Mouse (Mus musculus) mouse trophoblast stem cell (cell line): ENCODE results near the gene Cdpf1.
"Not testable (repeated sequence)": the region's sequence is repeated elsewhere in the genome, so short reads cannot be mapped to it uniquely, and the experiment has no call there.

Experiments used
- in situ Hi-C, 2 experiments: fragments of 300-500 bp; cut with MseI, MboI; formaldehyde crosslinking; loops; 2 replicates in 1 of 2; 3 replicates in 1 of 2; pipeline ENCODE4 v1.15.1; 2025

Gene Cdpf1

DNA sequence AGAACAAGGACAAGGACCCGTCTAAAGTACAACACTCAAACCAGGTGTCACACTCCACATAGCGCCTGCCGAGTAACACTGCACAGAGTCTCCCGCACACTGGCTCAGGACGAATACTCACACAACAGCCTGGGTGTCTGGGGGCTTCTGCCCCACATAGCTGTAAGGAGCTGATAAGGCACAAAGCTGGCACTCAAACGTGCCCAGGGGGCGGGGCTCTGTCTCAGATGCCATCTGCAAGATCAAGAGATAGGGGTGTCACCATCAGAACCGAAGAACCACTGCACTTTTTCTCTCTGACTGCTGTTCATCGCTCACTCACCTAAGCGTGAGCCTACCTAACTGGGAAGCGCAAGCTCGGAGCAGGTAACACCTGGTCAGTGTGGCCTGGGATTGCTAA is 2.4 kb downstream of the Cdpf1 start:
- in situ Hi-C loops, result loop anchor here in 1 of 2 experiments (25.0 kb wide), 1 partner anchor 197 kb away; no protein-coding TSS in a partner anchor

DNA sequence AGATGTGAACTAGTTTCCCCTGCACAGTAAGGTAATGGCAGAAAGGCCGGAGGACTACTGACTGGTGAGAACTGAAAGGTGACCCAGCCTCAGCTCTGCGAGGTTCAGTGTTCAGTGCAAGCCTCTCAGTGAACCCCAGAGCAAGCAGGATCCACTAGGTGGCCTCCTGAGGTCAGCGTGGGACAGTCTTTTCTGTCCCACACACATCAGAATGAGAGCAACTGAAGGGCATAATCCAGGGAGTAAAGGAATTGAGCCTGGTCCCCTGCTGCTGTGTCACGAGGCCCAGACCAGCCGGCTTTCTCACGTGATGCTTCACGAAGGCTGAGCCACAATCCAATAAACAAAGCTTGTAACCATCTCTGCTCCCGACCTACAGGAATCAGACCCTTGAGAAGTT is 3.1 kb downstream of the Cdpf1 start:
- in situ Hi-C loops, result loop anchor here in 1 of 2 experiments (25.0 kb wide), 1 partner anchor 196 kb away; no protein-coding TSS in a partner anchor

DNA sequence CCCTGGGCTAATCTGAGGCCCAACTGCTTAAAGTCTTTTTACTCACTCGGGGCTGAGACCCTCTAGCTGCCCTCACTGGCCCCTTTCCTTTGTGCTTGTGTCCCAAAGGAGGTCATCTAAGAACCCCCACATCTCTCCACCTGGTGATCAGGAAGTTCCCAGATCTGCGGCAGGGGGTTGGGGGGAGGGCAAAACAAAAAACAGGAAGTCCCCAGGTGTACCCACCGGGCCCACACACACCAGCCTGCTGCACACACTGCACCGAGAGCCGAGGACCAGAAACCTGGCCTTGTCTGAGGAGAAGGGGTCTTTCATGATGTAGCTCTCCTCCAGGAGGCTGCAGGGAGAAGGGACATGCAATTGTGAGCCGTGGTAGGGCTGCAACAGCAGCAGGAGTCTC is 3.5 kb downstream of the Cdpf1 start:
- in situ Hi-C loops, result loop anchor here in 1 of 2 experiments (25.0 kb wide), 1 partner anchor 196 kb away; no protein-coding TSS in a partner anchor

DNA sequence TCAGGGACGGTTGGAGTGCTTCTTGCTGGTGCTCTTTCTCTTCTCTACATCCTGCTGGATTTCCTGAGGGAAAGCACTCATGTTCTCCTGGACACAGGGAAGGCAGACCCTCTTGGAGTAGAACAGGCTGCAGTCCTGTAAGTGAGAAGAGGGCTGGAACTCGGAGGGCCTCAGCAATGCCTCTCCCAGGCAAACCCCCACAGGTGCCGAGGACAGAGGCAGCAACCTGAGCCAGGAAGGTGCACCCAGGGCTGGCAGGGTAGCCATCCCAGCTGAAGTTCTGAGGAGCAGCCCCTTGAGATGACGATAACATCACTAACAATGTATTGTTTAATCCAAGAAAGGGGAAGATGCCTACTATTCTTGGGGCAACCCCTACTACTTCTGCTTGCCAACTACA is 4.1 kb downstream of the Cdpf1 start:
- in situ Hi-C loops, result loop anchor here in 1 of 2 experiments (25.0 kb wide), 1 partner anchor 195 kb away; no protein-coding TSS in a partner anchor

DNA sequence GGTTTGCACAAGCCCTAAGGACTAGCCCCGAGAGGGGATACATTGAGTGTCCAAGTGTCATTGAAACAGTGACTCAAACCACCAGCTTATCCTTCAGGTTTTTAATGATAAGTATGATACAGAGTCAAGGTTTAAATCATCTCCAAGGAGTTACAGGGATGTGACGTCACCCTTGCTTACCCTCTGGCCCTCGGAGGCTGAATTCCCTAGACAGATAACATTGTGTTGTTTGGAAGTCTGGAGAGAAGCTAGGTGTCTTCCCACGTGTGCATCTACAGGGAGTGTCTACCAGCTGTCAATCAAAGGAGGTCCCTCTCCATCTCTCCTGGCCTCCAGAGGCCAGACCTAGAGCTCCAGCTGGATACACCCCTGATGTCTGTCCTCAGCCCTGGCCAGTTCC is 4.6 kb downstream of the Cdpf1 start:
- in situ Hi-C loops, result loop anchor here in 1 of 2 experiments (25.0 kb wide), 1 partner anchor 195 kb away; no protein-coding TSS in a partner anchor

DNA sequence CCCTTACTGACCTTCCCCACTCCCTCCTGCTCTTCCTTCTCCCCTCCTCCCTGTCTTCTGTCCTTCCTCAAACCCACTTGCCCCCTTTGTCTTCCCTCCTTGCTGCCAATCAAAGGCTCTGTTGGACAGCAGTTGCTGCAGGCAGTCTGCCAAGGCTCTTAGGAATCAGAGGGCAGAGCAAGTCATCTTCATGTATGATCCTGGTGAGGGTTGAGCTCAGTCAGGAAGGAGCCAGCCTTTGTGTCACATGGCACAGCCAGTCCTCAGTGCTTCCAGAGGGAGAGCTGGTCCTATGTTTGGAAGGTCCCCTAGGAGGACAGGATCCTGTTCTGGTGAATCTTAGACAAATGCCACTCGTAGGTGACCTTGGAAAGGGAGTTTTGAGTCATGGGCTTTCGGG is 8.6 kb downstream of the Cdpf1 start:
- in situ Hi-C loops, result loop anchor here in 1 of 2 experiments (25.0 kb wide), 1 partner anchor 191 kb away; no protein-coding TSS in a partner anchor

DNA sequence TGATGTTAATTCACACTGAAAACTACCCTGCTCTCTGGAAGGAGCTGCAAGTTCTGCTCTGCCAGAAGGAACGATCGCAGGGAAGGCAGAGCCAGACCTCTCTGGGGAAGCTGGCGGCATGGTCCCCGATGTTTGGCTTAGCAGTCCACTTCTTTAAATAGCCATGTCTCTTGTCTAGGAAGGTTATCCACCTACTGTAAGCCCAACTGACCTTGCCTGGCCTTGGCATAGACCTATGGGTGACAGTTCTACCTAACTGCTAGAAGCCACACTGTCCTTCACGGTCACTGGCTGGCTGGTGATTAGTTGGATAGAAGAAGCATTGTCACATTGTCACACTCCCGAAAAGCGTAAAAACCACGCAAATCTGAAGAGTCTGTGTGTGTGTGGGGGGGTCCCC is 12.8 kb downstream of the Cdpf1 start:
- in situ Hi-C loops, result no loop called here

DNA sequence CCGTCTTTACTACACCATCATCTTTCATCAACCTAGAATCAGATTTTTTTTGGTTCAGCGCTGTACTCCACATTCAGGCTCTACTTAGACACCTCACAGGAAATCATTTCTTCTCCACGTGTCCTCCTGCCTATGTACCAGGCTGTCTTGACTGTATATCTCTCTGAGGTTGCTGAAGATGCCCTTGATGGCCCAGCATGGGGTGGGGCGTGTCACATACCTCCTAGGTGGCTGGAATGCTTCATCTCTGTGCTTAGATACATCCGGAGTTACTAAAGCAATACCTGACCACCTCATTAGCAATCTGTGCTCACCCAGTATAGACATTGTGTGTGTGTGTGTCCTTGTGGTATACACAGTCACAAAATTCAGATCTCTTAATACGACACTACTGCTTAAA is 16.0 kb downstream of the Cdpf1 start:
- in situ Hi-C loops, result no loop called here

DNA sequence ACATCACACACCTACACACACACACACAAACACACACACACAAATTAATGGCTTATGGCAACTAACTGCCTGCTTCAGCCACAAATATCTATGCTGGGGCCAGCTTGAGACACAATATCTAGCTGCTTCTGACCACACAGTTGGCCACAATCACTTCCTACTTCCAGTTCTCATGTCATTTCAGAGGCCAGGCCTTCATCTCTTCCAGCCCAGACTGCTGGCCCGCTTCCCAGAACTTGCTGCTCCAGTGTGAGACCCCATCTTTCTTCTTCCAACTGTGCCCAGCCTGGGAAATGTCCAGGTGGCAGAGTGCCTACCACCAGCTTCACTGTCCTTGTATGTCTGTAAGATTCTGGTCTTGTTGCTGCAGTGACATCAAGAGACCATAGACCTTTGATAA is 18.7 kb downstream of the Cdpf1 start:
- in situ Hi-C loops, result no loop called here

DNA sequence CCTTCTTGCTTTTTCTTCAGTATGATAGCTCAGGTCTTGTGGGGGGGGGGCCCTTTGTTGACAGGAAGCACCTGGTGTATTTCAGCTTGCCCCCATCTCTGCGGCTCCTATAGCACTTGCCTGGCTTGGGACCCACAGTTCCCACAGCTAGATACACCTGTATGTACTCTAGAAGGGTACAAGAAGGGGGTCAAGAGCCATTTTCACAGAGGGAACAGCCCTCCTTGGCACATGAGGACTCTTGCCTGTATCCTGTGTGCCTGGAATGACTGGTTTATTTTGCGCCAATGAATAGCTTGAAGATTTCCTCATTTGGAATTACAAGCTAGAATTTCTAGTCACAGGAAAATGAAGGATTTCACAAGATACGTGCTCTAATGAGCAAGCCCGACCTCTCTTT is 20.0 kb downstream of the Cdpf1 start:
- in situ Hi-C loops, result no loop called here

DNA sequence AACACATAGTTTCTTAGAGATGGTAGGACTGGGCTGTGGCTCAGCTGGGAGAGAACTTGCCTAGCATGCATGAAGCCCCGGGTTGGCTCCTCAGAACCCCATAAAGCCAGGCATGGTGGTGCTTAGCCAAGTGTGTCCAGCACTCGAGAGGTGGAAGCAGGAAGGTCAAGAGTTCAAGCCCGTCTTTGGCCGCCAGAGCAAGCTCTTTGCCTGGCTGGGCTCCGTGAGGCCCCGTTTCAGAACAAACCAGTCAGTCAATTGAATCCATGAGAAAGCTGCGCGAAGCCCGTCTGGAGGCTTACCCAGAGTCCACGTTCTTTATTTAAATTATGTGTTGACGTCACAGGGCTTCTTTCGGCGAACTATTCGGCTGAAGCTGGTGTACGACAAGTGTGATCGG is 22.9 kb downstream of the Cdpf1 start:
- in situ Hi-C loops, result no loop called here

DNA sequence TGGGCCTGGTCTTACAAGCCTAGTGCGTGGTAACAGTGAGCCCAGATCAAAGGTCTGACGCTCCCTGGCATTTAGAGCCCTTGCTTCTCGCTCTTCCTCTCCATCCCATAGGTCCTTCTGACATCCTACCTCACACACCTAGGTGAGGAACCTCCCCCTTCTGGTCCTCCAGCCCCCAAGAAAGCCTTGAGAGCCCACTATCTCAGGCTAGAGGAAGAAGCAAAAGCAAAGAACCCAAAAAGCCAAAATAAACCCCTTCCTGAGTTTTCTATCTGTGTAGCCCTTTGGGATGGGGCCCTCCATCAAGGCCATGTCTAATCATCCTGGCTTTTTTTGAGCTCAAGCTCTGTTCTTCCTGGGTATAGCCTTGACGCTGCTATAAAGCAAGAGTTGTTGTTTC is 23.4 kb downstream of the Cdpf1 start:
- in situ Hi-C loops, result no loop called here

DNA sequence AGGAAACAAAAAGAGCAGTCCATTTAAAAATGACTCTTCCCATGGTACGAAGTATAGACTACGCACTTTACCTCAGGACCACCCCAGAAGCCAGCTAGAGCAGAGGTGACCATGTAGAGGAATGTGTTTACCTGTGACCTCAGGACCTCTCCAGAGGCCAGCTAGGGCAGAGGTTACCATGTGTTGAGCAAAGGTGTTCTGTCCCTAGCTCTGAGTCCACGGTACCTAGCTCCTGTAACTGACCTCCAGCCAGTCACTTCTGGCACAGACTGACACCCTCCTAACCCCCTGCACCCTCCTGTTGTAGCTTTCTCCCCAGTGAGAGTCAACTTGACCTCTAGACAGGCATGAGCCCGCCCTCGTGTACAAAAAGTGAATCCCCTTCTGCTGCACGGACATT is 24.0 kb downstream of the Cdpf1 start:
- in situ Hi-C loops, result no loop called here

DNA sequence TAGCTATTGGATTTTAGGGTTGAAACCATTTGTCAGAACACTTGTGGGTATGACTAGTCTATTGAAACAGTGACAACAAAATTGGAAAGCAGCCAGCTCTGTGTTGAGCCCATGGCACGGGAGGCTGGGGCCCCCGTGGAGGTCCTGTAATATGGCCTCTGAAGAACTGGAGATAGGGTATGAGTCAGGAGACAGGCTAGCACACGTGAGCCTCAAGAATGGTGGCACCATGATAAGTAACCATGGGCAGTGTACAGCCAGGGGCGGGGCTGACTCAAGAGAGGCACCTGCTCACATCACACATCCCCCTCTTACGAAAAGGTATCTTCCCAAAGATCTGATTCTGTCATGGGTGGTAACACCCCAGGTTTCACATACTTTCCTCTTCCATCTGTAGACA is 24.8 kb downstream of the Cdpf1 start:
- in situ Hi-C loops, result no loop called here

DNA sequence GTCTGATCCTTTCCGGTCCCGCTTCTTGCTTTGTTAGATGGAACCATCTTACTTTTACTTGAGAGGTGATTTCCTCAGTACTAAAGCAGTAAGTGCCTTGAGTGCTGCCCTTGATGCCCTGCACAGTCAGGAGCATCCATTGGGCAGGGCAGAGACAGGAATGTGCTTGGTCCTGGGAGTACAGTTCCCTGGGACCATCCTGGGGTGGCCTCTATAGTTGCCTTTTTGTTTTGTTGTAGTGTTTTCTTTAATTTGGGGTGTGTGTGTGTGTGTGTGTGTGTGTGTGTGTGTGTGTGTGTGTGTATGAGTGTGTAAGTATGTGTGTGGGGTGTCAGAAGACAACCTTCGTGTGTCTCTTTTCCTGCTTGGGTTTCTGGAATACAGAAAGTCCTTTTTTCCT is 27.2 kb downstream of the Cdpf1 start:
- in situ Hi-C loops, result no loop called here

DNA sequence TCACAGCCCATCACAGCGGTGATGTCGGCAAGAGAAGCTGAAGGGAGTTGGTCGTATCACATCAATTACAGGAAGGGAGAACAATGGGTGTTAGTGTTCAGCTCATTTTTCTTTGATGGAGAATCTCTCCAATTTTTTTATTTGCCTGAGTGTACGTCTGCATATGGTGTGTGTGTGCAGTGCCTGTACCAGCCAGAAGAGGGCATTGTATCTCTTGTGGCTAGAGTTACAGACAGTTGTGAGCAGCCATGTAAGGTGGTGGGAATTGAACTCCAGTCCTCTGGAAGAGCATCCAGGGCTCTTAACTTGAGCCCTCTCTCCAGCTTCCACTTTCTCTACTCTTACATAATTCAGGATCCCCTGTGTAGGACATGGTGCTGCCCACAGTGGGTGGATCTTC is 28.4 kb downstream of the Cdpf1 start:
- in situ Hi-C loops, result no loop called here

DNA sequence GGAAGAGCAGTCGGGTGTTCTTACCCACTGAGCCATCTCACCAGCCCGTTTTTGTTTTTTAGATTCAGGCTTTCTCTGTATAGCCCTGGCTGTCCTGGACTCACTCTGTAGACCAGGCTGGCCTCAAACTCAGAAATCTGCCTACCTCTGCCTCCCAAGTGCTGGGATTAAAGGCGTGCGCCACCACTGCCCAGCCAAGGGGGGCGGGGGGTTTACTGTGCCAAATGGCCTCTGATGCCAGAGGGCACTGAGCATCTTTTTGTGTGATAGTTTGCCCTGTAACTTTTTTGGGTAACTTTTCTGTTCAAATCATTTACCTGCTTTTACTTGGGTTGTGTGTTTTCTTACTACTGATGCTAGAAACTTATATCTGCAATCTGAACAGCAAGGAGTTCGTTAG is 32.6 kb downstream of the Cdpf1 start:
- in situ Hi-C loops, result not testable (repeated sequence)

DNA sequence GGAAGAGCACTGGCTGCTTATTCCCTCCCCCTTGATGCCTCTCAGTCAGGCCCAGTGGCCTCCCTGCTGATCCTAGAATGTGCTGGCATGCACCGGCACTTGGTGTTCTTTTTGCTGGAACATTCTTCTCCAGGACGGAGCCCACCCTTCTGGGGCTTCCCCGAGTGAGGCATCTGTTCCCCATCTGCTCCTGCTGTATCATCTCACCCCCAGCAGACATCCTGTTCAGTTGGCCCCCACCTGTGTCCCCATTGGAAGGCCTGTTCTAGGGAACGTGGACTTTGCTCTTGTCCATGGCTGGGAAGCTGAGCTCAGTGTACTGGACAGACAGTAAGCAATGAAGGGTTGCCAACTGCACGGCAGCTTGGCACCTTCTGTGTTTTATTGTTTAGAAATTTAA is 34.7 kb downstream of the Cdpf1 start:
- in situ Hi-C loops, result no loop called here

DNA sequence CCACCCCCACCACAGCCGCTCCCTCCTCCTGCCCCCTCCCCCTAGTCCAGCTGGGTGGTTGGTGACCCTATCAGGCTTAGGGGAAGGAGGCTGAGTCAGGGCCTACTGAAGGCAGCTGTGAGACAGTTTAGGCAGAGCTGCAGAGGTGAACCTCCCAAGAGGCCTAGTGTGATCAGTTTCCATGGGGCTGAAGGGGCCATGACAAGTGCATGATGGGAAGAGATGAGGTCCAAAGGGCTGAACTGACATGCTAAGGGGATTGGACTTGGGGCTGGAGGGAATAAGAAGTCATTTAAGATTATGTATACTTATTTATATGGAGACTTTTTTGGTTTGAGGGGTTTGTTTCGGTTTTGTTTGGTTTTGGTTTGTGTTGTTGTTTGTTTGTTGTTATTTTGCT is 35.3 kb downstream of the Cdpf1 start:
- in situ Hi-C loops, result no loop called here

DNA sequence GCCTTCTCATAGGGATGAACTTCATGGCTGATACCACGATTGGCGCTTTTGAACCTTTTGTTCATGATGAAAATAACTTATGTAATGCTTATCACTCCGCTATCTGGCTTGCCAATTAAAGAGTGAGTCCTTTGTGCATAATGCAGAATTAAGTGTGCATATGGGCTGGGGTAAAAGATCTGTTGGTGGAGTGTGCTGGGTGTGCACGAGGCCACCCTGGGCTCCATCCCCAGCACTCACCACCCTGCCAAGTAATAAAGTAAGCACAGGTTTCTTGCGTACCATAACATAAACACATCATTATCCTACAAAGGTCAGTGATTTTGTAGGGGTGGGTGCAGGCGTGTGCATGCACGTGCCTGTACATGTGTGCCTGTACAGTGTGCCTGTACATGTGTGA is 36.5 kb downstream of the Cdpf1 start:
- in situ Hi-C loops, result no loop called here

DNA sequence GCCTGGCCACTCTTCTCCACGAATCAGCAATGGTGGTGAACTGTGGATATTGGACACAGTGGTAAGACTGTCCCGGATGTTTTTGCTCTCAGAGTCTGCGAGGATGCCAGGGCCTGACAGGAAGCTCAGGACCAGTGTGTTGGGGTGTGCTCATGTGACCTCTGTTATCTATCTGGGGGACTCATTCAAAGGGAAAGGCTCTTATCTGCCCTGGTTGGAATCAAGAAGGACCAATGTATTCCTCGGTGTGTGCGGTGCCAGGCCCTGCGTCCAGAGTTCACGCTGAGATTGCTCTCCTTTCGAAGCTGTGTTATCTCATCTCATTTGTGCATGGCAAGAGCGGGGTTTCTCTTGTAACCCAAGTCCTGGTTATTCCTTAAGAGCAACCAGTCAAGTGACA is 37.1 kb downstream of the Cdpf1 start:
- in situ Hi-C loops, result no loop called here

DNA sequence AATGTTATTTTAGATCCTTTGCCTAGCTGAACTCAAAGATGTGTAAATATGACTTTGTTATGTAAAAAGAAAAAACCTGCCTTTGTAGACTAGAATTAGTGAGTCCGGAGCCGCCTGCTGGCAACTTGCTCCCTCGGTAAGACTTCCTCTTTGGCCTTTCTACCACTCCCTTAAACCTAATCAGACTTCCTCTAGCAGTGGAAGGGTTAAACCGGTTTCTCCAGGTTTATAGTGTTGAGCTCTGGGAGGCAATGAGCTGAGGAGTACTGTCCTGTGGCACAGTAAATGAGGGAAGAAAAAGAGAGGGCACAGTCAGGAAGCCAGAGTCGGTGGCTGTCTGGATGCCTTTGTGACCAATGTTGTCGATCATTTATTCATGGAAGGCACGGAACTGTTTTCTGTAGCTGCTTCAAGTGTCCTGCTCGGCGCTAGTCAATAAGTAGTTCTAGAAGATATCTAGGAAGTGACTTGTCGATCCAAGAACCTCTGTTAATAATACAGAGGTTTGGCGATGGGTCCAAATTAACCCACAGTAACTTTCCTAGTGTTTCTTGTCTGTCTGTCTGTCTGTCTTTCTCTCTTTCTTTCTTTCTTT is 39.3 kb downstream of the Cdpf1 start:
- in situ Hi-C loops, result no loop called here

DNA sequence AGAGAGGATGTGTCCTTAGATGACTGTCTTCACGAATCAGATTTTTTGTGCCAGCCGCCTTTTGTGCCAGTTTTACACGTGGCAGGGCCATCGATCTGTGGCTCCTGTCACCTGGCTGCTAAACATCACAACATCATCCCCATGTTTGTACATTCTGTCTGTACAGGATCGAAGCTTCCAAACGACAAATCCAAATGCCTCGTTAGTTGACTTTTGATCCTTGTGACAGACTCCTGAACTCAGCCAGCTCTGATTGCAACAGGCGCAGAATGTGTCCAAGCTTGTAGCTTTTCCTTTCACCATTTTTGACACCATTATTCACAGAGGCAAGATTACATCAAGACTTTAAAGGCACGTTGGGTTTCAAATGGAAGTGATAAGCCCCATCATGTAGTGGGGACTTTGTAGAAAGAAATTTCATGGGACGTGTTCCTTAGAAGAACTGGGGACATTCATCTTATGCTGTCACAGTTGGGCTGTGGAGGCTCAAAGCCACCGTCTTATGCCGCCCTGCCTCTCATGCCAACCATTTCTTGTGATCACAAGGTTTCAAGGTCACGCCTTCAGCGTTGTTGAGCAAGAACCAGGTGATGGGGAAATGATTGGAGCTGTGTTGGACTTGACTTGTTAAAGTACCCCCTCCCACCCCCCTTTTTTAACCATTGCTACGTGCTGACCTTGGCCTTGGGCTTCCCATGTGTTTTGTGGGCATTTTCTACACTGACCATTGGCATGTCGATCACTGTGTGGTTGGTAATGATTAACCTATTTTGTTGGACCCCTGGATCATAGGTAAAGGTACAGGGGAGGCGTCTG is 40.0 kb downstream of the Cdpf1 start:
- in situ Hi-C loops, result no loop called here
